Mouse (Mus musculus): Measurements from ENCODE around the gene Drc3.

Drc3 gene

GRCm38 (mm10) chr11:60352559-60353411, at the start of gene Drc3, which contains the start of gene Tom1l2:
Drc3 (plus strand) TSS chr11:60353329.
Tom1l2 (minus strand) TSS chr11:60352905.
- peak; percentile 99 for DNase-seq (ENCODE audit: low read depth, low spot score)

GRCm38 (mm10) chr11:60303497-60303896, 49.6 kb upstream of the Drc3 start:
- no peak for DNase-seq (ENCODE audit: low read depth, low spot score)

GRCm38 (mm10) chr11:60305611-60306010, 47.5 kb upstream of the Drc3 start:
- no peak for DNase-seq (ENCODE audit: low read depth, low spot score)

DNA sequence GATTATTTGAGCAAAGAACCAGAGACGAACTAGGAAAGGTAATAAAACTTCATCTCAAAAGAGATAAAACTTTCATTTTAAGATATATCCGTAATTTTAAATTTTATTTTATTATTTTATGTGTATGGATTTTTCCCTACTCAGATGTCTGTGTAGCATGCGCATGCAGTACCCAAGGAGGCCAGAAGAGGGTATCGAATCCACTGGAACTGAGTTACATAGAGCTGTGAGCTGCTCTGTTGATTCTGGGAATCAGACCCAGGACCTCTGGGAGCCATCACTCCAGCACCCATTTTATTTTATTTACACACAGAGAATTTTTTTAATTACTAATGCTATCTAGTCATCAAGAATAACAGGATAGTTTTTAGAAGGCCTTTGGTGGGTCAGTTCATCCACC, 46.3 kb upstream of the Drc3 start:
- peak; percentile 37 for DNase-seq (ENCODE audit: low read depth, low spot score)

- DNase-seq (ENCODE audit: low read depth, low spot score), result no peak
These were observed 45.7 kb upstream of the Drc3 start for GRCm38 (mm10) chr11:60307375-60307825.

- DNase-seq (ENCODE audit: low read depth, low spot score), result no peak
These were observed 45.1 kb upstream of the Drc3 start for GRCm38 (mm10) chr11:60308061-60308460.

DNA sequence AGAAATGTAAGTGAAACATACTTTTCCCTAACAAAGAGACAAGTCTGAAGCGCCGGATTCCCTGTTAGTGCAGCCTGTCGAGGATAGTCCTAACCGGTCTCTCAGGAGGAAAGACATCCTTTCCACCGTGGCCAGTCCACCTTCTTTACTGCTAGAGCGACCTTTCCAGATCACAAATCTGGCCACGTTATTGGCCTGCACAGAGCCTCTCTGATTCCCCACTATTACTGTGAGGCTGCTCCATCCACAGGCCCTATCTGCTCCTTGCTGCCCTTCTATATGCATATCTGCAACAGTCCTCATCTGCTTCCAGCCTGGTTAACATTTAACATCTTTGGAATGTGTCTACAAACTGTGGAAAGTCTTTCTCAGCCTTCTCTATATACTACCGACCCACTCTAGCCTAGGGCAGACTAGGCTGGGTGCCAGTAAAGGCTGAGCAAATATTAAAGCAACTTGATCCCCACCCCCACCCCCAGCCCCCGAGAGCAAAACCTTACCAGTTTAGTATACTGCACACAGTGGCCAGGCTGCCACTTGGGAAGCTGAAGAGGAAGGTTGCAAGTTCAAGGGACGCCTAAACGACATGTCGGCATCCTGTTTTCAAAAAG, 44.5 kb upstream of the Drc3 start:
- DNase-seq (ENCODE audit: low read depth, low spot score), result no peak

DNA sequence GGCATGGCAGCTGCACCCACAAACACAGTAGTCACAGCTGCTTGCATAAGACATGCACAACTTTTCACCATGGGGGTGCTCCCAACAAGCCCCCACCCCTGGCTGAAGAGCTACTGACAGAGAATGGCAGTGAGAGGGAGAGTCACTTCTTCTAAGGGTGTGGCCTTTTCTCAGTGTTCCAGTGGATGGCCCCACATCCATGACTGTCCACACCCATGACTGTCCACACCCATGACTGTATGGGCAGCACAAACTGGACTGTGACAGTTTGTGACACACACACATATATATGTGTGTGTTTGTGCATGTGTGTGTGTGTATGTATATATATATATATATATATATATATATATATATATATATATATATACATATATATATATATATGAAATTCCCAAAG, 43.3 kb upstream of the Drc3 start:
- no peak for DNase-seq (ENCODE audit: low read depth, low spot score)

DNA sequence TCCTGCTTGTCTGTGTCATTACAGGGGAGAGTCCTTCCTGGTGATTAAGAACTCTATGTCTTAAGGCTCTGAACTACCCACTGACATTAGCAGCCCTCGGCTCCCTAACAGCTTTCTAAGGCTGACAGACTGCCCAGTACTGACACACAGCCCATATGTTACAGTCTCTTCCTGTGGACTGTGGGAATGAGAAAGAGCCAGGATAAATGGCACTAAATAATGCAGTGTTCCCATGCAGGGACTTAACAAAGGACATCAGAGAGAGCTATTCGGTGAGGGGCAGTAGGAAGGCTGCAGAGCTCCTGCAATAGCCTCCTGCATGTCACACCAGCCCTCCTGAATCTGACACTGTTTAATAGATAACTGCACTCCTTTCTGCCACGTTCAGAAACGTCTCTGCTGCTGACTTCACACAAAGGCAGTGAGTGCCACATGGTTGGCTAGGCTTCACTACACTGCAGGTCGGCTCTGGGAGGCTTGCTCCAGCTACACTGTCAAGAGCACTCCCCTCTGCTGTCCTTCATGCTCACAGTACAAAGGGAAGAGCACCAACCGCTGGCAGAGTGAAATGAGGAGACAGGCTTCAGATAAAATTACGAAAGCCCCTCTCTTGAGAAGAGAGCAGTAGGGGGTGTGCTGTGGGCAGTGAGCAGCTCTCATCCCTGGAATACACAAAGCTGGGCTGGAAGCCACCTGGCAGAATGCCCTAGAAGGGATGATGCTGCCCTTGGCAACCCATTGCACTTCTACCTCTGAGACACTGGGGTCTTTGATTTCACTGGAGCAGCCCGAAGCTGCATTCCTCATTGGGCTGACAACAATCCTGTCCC, 41.9 kb upstream of the Drc3 start:
- DNase-seq (ENCODE audit: low read depth, low spot score), result no peak

GRCm38 (mm10) chr11:60316250-60316649, 36.9 kb upstream of the Drc3 start:
- no peak for DNase-seq (ENCODE audit: low read depth, low spot score)

DNA sequence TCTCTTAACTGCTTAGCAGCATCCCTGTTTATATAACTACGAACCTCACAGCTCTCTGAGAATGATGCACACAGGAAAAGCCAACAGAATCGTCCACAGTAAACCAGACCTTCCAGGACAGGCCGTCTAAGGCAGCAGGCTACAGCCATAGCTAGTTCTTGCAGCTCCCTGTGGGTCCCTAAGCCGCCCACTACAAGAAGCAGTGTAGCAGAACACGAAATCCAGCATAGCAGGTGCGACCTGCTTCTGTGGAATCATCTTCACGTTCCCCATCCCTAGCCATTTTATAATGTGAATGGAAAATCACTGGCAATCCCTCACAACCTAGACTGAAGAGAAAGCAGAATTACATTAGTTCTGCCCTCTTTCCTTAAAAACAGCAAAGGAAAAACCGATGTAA, 36.2 kb upstream of the Drc3 start:
- DNase-seq (ENCODE audit: low read depth, low spot score), result no peak

DNA sequence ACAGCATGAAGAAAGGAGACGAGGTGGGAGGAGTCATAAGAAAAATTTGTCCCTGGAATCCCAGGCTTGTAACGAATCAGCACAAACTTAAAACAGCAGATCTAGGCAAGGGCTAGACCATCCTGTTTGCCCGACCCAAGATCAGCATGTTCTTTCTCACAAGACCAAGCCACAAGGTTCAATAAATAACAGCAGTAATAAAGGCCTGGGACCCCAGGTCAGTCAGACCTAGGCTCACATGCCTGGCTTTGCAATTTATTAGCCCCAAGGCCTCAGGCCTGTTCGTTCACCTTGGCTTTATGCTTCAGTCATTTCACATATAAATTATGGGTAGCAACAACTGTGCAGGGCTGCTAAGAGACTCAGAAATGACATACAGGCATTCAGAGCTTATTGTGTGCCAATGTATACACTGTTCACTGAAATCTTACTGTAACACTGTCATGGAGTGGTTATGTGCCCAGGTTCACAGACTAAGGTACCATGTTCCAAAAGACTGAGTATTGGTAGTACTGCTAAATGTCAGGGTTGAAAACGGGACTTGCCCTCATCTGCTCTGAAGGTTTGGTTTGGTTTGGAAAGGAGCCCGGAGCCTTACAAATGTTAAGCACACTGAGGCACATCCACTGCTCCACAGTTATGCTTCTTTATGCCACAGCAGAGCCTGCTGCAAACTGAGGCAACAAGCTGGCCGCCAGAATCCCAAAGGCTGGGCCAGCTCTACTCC, 35.6 kb upstream of the Drc3 start:
- no peak for DNase-seq (ENCODE audit: low read depth, low spot score)

DNA sequence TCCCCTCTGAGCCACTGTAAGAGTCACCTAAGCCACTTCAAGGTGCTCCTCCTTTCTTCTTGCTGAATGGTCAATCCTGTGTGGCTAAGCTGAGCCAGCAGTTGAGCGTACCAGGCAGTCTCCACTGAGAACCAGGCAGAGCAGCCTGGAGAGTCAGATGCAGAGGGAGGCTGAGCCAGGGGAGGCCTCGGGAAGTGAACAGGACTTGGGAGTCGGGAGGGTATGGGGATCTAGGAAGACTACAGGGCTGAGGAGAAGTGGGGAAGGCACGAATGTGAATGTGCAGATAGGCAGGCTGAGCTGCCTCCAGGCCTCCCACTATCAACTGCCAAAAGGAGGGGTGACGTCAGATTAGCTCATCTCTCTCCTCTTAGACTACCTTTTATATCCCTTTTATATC, 34.4 kb upstream of the Drc3 start:
- no peak for DNase-seq (ENCODE audit: low read depth, low spot score)

GRCm38 (mm10) chr11:60319257-60320066, 33.7 kb upstream of the Drc3 start:
- DNase-seq (ENCODE audit: low read depth, low spot score), result no peak

- no peak for DNase-seq (ENCODE audit: low read depth, low spot score)
These were observed 32.6 kb upstream of the Drc3 start for GRCm38 (mm10) chr11:60320426-60321037.

GRCm38 (mm10) chr11:60321438-60321837, 31.7 kb upstream of the Drc3 start:
- no peak for DNase-seq (ENCODE audit: low read depth, low spot score)

GRCm38 (mm10) chr11:60323731-60324130, 29.4 kb upstream of the Drc3 start:
- DNase-seq (ENCODE audit: low read depth, low spot score), result no peak

- no peak for DNase-seq (ENCODE audit: low read depth, low spot score)
These were observed 22.6 kb upstream of the Drc3 start for GRCm38 (mm10) chr11:60330551-60330950.

GRCm38 (mm10) chr11:60333461-60333860, 19.7 kb upstream of the Drc3 start:
- DNase-seq (ENCODE audit: low read depth, low spot score), result no peak

GRCm38 (mm10) chr11:60334124-60334523, 19.0 kb upstream of the Drc3 start:
- no peak for DNase-seq (ENCODE audit: low read depth, low spot score)
